Mouse (Mus musculus) small intestine, adult 2 months (tissue): ENCODE results near the gene Nr4a2. TPM values are rescaled to one million over a fixed set of nuclear protein-coding genes. Genes with fewer than 3 reads are reported as not detected.

ENCODE experiments used
- H3K27ac ChIP-seq: fragments of 200-500 bp; 2 replicates; pipeline ENCODE4 v1.5.1; 2012; ENCODE audit warnings: low read depth, low read length, control low read depth, inconsistent platforms; ENCODE audit not compliant: insufficient read depth
- H3K27me3 ChIP-seq: fragments of 200-500 bp; 2 replicates; pipeline ENCODE4 v1.6.1; 2012; ENCODE audit warnings: mild to moderate bottlenecking, moderate library complexity, low read length, inconsistent platforms; ENCODE audit not compliant: control insufficient read depth, insufficient read depth
- H3K36me3 ChIP-seq: fragments of 200-500 bp; 2 replicates; pipeline ENCODE4 v1.6.1; 2012; ENCODE audit warnings: mild to moderate bottlenecking, low read length, control low read depth, inconsistent platforms; ENCODE audit not compliant: control insufficient read depth, insufficient read depth
- H3K4me1 ChIP-seq: fragments of 200-500 bp; 2 replicates; pipeline ENCODE4 v1.6.1; 2012; ENCODE audit warnings: low read length, inconsistent platforms, mixed read lengths; ENCODE audit not compliant: control insufficient read depth, insufficient read depth, insufficient read length
- H3K4me3 ChIP-seq: fragments of 200-500 bp; 2 replicates; pipeline ENCODE4 v1.5.1; 2012; ENCODE audit warnings: low read depth, mild to moderate bottlenecking, control low read depth, inconsistent platforms, low read length, moderate library complexity
- CTCF ChIP-seq: fragments of 200-500 bp; IDR thresholded peaks from 2 replicates; pipeline ENCODE4 v1.5.1; 2012; ENCODE audit warnings: low read depth, mild to moderate bottlenecking, control low read depth, inconsistent platforms, low read length, moderate library complexity, mixed read lengths; ENCODE audit not compliant: insufficient replicate concordance, insufficient read length; ENCODE audit errors: extremely low read depth
- POLR2A ChIP-seq: fragments of 200-500 bp; IDR thresholded peaks from 2 replicates; pipeline ENCODE4 v1.6.1; 2012; ENCODE audit warnings: low read depth, mild to moderate bottlenecking, control low read depth, inconsistent platforms, low read length, moderate library complexity
- whole genome bisulfite sequencing: fragments of 180-500 bp; shearing (Covaris S2); methylation state at CpG from one replicate; pipeline ENCODE4 v1.1.7; 2018; 5-methylcytosine and 5-hydroxymethylcytosine counted together
- polyA plus RNA-seq: library from polyadenylated mRNA; depleted of rRNA; stranded (reverse); fragments of >200 nt; gene quantifications from 2 replicates; pipeline ENCODE4 v1.2.3, GENCODE M21; 2012

Nr4a2 gene
- polyA plus RNA-seq, 1 experiment: 2.0 TPM

DNA sequence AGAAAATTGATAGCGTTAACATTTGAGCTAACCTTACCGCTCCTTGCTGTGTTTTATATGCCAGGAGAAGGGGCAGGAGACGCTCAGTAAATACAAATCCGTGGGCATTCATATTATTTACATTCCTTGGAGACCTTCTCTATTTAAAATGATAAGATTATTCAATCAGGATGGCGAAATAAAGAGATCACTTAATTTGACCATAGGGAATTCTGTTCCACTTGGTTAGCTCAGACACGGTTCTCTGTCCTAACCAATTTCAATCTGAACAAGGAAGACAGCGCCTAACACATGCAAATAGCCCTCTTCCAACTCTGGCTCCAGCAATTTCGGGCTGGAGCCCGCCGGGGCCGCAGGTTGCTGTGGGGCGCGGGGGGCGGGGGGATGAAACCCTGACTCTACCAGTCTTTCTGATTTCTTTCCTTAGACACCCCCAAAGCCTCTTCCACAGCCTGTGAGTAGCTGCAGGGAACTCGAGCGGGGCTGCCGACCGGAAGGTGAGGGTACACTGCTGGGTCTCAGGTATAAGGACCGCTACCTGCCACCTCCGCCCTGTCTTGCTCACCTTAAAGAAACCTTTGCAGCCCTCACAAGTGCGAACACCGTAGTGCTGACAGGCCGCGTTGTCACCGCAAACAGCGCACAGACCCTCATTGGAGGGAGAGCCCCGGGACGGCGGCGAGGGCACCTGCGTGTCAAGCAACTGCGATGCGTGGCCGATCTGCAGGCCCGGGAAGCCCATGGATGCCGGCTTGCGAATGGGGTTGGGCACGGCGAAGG is 12.6 kb downstream of the Nr4a2 start:
- Histone ChIP-seq H3K27ac (no peak overlapping the region), H3K4me1 (peaks cover 2% of the 10 kb centered on the region; the same call in 1 of the 2 replicates), H3K4me3 (no peak overlapping the region), H3K27me3 (no peaks in the 10 kb centered on the region), H3K36me3 (no peaks in the 10 kb centered on the region)
- 81% methylated on average over 39 of the region's 39 CpGs for WGBS
- TF ChIP-seq CTCF (no peak), POLR2A (no peak)

DNA sequence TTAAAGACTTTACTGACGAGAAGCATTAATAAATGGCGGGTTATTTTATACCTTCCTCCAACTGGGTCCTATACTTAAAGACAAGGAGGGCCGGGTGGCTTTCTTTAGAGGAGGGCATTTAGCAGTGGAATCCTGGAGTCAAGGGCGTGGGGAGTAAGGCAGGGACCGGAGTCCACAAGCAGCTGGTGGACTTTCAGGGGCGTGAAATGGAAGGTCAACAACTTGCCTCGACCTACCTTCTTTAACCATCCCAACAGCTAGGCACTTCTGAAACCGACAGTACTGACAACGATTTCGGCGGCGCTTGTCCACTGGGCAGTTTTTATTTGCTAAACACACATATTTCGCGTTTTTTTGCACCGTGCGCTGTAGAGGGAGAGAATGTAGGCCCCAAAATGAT is 13.4 kb downstream of the Nr4a2 start:
- Histone ChIP-seq H3K4me3 (no peak overlapping the region), H3K36me3 (no peaks in the 10 kb centered on the region), H3K27ac (no peak overlapping the region), H3K27me3 (no peaks in the 10 kb centered on the region), H3K4me1 (peaks cover 2% of the 10 kb centered on the region; the same call in 1 of the 2 replicates)
- WGBS: 83% methylated on average over 16 of the region's 16 CpGs
- TF ChIP-seq POLR2A: no peak
- TF ChIP-seq CTCF: no peak

DNA sequence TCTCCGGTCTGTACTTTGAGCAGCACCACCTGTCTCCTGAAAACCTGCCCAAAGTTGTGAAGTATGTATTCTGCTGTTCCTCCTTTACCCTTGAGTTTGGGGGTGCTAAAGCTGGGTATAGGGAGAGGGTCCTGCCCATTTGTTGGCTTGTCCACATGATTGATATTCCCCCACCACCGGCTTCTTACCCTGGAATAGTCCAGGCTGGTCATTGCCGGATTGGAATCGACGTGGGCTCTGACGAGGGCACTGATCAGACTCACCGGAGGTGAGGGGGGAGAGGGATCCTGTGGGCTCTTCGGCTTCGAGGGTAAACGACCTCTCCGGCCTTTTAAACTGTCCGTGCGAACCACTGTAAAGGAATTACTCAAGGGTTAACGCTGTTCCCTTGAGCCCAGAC is 13.9 kb downstream of the Nr4a2 start:
- TF ChIP-seq CTCF (no peak), POLR2A (no peak)
- no peaks in the 10 kb centered on the region for H3K27me3 ChIP-seq
- WGBS: 77% methylated on average over 14 of the region's 14 CpGs
- H3K36me3 ChIP-seq: no peaks in the 10 kb centered on the region
- no peak overlapping the region for H3K4me3 ChIP-seq
- no peaks in the 10 kb centered on the region for H3K4me1 ChIP-seq
- no peak overlapping the region for H3K27ac ChIP-seq

DNA sequence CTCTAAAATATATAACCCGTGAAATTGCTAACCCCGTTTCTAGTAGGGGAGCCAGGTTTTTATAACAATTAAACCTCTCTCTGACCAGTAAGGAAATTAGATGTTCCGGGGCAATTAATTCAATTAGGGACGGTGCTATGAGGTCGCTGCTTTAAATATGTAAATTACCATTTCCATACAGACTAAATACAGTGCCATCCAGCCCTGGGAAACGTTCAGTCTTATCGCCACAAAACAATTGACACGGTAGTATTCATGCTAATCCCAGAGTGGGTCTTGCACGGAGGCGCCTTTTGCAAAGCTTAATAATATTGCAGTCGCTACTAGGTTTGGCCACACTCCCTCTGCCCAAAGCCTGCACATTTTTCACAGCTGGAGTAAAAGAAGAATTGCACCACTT is 14.5 kb downstream of the Nr4a2 start:
- no peak overlapping the region for H3K4me3 ChIP-seq
- TF ChIP-seq POLR2A (no peak), CTCF (no peak)
- H3K36me3 ChIP-seq: no peaks in the 10 kb centered on the region
- no peak overlapping the region for H3K27ac ChIP-seq
- H3K4me1 ChIP-seq: no peaks in the 10 kb centered on the region
- 81% methylated on average over 11 of the region's 11 CpGs for WGBS
- H3K27me3 ChIP-seq: peaks cover 6% of the 10 kb centered on the region

DNA sequence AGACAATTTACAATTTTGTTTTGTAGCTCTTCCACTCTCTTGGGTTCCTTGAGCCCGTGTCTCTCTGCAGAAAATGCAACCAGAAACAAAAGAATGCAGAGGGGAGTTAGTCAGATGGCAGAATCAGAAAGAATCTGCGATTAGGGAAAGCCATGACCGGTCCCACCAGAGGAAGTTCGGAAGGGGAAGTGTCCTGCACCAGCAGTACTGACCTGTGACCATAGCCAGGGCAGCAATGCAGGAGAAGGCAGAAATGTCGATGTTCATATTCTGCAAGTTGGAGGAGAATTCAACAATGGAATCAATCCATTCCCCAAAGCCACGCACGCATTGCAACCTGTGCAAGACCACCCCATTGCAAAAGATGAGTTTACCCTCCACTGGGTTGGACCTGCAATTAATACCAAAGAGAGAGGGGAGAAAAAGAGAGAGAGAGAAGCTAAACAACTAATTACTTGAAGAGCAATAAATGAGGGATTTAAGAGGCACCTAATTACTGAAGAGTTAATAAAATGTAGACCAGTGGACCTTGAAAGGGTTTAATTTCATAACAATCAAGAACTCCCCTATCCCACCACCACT is 15.4 kb downstream of the Nr4a2 start:
- no peak for TF ChIP-seq CTCF
- TF ChIP-seq POLR2A: no peak
- H3K4me3 ChIP-seq: no peak overlapping the region
- no peaks in the 10 kb centered on the region for H3K36me3 ChIP-seq
- 81% methylated on average over 7 of the region's 7 CpGs for WGBS
- peaks cover 13% of the 10 kb centered on the region for H3K27me3 ChIP-seq
- H3K4me1 ChIP-seq: no peaks in the 10 kb centered on the region
- H3K27ac ChIP-seq: no peak overlapping the region

DNA sequence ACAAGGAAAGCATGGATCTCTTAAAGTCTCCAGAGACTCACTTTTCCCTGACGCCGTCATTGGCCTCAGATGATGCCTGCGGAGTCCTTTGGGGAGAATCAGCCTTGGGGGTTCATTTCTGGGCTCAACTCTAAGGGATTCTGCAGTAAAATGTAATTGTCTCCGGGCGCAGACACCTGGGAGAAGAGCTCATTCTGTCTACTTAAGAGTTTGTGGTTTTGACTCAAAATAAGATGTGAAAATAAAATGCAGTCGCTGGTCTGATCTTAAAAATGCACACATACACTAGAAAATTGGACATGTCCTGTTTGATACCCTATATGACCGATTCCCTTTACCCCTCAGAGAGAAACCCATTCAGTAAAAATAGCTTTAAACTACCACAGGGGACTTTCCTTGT is 18.4 kb downstream of the Nr4a2 start:
- Histone ChIP-seq H3K4me3 (no peak overlapping the region), H3K27me3 (peaks cover 40% of the 10 kb centered on the region), H3K36me3 (no peaks in the 10 kb centered on the region), H3K4me1 (peaks cover 9% of the 10 kb centered on the region), H3K27ac (no peak overlapping the region)
- WGBS: 69% methylated on average over 7 of the region's 7 CpGs
- no peak for TF ChIP-seq CTCF
- no peak for TF ChIP-seq POLR2A

DNA sequence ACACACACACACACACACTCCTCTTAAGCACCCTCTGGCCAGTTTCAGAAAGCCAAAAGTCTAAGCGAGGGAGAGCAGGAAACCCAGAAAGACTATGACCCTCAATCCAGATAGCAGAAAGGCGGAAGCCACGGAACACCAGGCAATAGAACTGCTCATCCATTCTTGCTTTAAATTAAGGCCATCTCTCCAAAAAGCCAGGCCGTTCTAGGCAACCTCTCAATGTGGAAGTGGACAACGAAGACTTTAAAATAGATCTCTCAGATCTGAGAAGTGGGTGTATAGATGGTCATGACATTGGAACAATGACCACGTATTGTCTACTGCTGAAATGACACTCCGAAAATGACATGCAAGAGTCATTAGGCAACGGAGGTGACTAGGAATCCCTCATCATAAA is 19.1 kb downstream of the Nr4a2 start:
- TF ChIP-seq POLR2A: no peak
- TF ChIP-seq CTCF: no peak
- 24% methylated on average over 8 of the region's 8 CpGs for WGBS
- no peak overlapping the region for H3K4me3 ChIP-seq
- H3K4me1 ChIP-seq: peaks cover 9% of the 10 kb centered on the region
- peaks cover 40% of the 10 kb centered on the region for H3K27me3 ChIP-seq
- H3K27ac ChIP-seq: no peak overlapping the region
- no peaks in the 10 kb centered on the region for H3K36me3 ChIP-seq
